ENCODE assay signal across 1 mouse cellular context in genomic region chr13:93338394-93338793, GRCm38 (mm10).
TF ChIP-seq lines count a peak whose summit lies in the region.

No protein-coding gene starts in this region.

TF ChIP-seq in MEL, 35 proteins besides CTCF, POLR2A, EP300 and RAD21 (continued from another document):
- 0 out of 2 replicates have a peak, but pooled peaks have one; percentile 28 for TF ChIP-seq HCFC1 (IDR thresholded peaks at IDR 0.05; ENCODE audit: low read depth, low read length)
